Mouse (Mus musculus) forebrain, embryonic 10.5 days (tissue): ENCODE results near the gene Rnf214. TPM values are rescaled to one million over a fixed set of nuclear protein-coding genes. Genes with fewer than 3 reads are reported as not detected.

Experiments used
- DNase-seq: peaks from one replicate; pipeline ENCODE4 v3.0.0-alpha.2; 2017; ENCODE audit warnings: low spot score; ENCODE audit errors: extremely low spot score
- H3K27ac ChIP-seq: fragments of 300-500 bp; sonication (generic); 2 replicates; pipeline ENCODE4 v1.5.1; 2016; ENCODE audit warnings: mild to moderate bottlenecking
- H3K27me3 ChIP-seq: fragments of 300-500 bp; sonication (generic); 2 replicates; pipeline ENCODE4 v1.6.1; 2016; ENCODE audit warnings: mild to moderate bottlenecking; ENCODE audit not compliant: poor library complexity, severe bottlenecking
- H3K36me3 ChIP-seq: fragments of 300-500 bp; sonication (generic); replicated peaks from 2 replicates; pipeline ENCODE4 v1.6.1; 2016; ENCODE audit warnings: mild to moderate bottlenecking, moderate library complexity
- H3K4me1 ChIP-seq: fragments of 300-500 bp; sonication (generic); 2 replicates; pipeline ENCODE4 v1.6.1; 2016
- H3K4me3 ChIP-seq: fragments of 300-500 bp; sonication (generic); 2 replicates; pipeline ENCODE4 v1.5.1; 2016; ENCODE audit warnings: mild to moderate bottlenecking, moderate library complexity
- H3K9me3 ChIP-seq: fragments of 300-500 bp; sonication (generic); 2 replicates; pipeline ENCODE4 v1.6.1; 2016; ENCODE audit warnings: mild to moderate bottlenecking, moderate library complexity
- WGBS: fragments of 180-500 bp; shearing (Covaris S2); methylation state at CpG from one replicate; pipeline ENCODE4 v1.1.7; 2016; 5-methylcytosine and 5-hydroxymethylcytosine counted together
- polyA plus RNA-seq: library from polyadenylated mRNA; unstranded; fragments of >200 nt; fragmentation: Nextera tagmentation; extraction: Ambion mirVana; gene quantifications from 2 replicates; pipeline ENCODE4 v1.2.1, GENCODE M21; 2016

Rnf214 gene
- polyA plus RNA-seq, 1 experiment from 2014 or later: 65.5 TPM

- Histone ChIP-seq H3K27me3 (no peaks in the 10 kb centered on the region), H3K4me1 (no peaks in the 10 kb centered on the region), H3K4me3 (no peak overlapping the region), H3K36me3 (peaks cover 65% of the 10 kb centered on the region), H3K27ac (no peak overlapping the region), H3K9me3 (no peaks in the 10 kb centered on the region)
- no peak for DNase-seq
- WGBS: 59% methylated on average over 1 of the region's 1 CpGs
Measured at GRCm38 (mm10) chr9:45919895-45920294, 13.2 kb upstream of the Rnf214 start.

DNA sequence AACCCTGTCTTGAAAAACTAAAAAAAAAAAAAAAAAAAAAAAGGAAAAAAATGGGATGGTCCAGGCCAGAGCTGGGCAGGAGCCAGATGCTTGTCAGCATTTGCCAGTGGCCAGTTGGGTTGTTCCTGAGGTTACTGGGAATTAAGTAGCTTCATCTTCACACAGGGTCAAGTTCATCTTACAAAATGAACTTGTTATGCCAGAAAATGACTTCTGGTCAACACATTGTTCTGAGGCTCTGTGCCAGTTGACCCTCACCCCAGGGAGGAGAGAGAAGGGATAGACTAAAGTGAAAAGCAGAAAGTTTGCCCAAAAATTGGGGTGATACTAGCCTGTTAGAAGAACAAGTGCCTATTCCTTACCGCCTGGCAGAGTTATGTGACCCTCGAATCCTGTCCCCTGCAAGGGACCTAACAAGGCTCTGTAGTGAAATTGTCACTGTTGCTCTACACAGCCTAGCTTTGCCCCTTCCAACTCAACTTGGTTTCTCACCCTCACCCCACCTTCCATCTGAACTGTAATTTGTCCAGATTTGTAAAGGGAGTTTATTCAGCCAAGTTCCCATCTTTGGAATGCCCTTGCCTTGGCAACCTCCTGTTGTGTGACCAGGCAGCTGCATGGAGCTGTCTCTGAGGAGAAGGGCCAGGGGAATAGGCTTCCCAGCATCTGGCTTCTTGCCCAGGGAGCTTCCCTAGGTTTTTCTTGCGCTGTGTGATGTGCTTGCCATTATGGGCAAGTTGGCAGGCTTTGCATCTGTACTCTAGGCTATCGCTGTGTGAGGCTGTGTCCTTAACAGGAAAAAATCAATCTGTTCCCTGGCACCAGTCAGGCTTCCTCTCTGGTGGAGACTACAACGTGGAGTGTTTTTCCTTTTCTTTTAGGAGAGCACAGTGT is 10.6 kb upstream of the Rnf214 start:
- Histone ChIP-seq H3K27ac (no peak overlapping the region), H3K4me3 (no peak overlapping the region), H3K36me3 (peaks cover 85% of the 10 kb centered on the region), H3K27me3 (no peaks in the 10 kb centered on the region), H3K9me3 (no peaks in the 10 kb centered on the region), H3K4me1 (no peaks in the 10 kb centered on the region)
- WGBS: 89% methylated on average over 5 of the region's 5 CpGs
- DNase-seq: no peak

- no peaks in the 10 kb centered on the region for H3K9me3 ChIP-seq
- H3K36me3 ChIP-seq: peaks cover 91% of the 10 kb centered on the region
- H3K4me1 ChIP-seq: no peaks in the 10 kb centered on the region
- H3K27me3 ChIP-seq: no peaks in the 10 kb centered on the region
- no peak for DNase-seq
- H3K4me3 ChIP-seq: no peak overlapping the region
- 88% methylated on average over 2 of the region's 2 CpGs for WGBS
- H3K27ac ChIP-seq: no peak overlapping the region
Measured at GRCm38 (mm10) chr9:45915659-45916058, 8.9 kb upstream of the Rnf214 start.

DNA sequence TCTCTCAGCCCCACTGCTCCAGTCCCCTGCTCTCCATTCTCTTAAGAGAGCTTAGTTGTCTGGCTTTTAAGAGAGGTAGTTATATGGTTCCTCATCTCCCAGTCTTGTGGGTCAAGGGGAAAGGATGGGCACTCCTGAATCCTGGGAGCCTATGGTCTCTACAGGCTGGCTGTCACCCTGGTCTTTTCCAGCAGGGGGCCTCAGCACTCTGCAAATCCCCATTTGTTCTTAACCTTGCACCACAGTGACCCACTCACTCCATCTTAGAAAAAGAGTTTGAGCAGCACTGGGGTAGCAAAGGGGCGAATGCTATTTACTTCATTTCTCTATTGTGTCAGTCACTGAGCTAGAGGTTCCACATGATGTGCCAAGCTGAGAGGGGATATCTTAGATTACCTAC is 5.0 kb upstream of the Rnf214 start:
- Histone ChIP-seq H3K27ac (no peak overlapping the region), H3K36me3 (peaks cover 80% of the 10 kb centered on the region), H3K4me1 (peaks cover 12% of the 10 kb centered on the region), H3K4me3 (no peak overlapping the region), H3K27me3 (no peaks in the 10 kb centered on the region), H3K9me3 (no peaks in the 10 kb centered on the region)
- 83% methylated on average over 1 of the region's 1 CpGs for WGBS
- no peak for DNase-seq

DNA sequence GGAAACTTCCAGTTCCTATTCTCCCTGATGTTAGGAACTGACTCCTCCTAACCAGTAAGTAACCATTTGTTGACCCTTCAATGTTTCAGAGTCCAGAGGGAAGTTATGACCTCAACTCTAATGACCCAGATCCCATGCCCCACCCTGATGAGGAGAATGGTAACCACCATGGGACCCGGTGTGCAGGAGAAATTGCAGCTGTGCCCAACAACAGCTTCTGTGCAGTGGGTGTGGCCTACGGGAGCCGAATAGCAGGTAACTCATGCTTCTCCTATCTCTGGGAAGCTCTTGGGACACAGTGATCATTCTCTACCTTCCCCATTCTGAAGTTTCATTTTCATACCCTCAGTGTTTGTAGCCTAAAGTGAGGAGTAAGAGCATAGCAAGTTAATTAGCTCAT is 4.3 kb upstream of the Rnf214 start:
- H3K9me3 ChIP-seq: no peaks in the 10 kb centered on the region
- H3K4me1 ChIP-seq: peaks cover 12% of the 10 kb centered on the region
- H3K36me3 ChIP-seq: peaks cover 73% of the 10 kb centered on the region
- 95% methylated on average over 3 of the region's 3 CpGs for WGBS
- H3K27ac ChIP-seq: no peak overlapping the region
- DNase-seq: no peak
- H3K27me3 ChIP-seq: no peaks in the 10 kb centered on the region
- no peak overlapping the region for H3K4me3 ChIP-seq

DNA sequence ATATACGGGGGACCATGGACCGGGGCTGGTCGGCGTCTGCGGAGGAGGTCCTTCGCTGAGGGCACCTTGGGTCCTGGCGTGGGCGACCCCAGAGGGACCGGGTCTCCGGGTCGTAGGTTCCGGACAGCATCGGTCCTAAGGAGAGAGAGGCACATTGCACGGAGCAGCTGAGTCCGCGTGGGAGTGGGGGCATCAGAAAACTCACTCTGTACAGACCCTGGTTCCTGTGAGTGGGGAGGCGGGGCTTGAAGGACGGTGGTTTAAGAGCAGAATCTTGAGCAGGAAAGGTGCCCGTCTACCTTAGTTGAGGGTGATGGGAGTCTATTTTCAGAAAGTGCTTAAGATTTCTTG is 342 bp upstream of the Rnf214 start:
- no peaks in the 10 kb centered on the region for H3K27me3 ChIP-seq
- WGBS: under 1% methylated on average over 19 of the region's 19 CpGs
- H3K36me3 ChIP-seq: peaks cover 51% of the 10 kb centered on the region
- DNase-seq: no peak
- H3K4me3 ChIP-seq: peak overlapping the region; percentile 95
- peaks cover 24% of the 10 kb centered on the region for H3K4me1 ChIP-seq
- no peaks in the 10 kb centered on the region for H3K9me3 ChIP-seq
- peak overlapping the region; percentile 98 for H3K27ac ChIP-seq

DNA sequence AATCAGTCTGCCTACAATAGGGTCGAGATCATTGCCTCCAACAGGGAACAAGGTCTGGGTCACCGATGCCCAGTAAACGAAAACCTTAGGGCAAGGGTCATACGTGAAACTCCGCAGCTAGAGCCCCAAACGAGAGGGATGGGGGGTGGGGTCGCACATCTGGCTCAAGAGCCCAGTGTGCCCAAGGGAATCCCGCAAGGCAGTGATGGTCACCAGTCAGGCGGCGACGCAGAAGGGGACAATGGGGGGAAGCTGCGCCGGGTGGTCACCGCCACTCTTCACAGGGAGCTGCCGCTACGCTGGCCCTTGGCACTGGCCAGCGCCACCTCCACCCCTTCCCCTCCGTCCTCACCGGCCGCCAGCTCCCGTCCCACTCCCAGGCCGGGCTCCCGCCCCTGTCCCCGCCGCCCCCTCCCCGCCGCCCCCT is 887 bp downstream of the Rnf214 start:
- peak; percentile 50 for DNase-seq
- H3K36me3 ChIP-seq: peaks cover 49% of the 10 kb centered on the region
- H3K4me1 ChIP-seq: peaks cover 24% of the 10 kb centered on the region
- peak overlapping the region; percentile 98 for H3K27ac ChIP-seq
- H3K4me3 ChIP-seq: peak overlapping the region; percentile 95
- under 1% methylated on average over 17 of the region's 27 CpGs for WGBS
- H3K9me3 ChIP-seq: no peaks in the 10 kb centered on the region
- H3K27me3 ChIP-seq: no peaks in the 10 kb centered on the region

DNA sequence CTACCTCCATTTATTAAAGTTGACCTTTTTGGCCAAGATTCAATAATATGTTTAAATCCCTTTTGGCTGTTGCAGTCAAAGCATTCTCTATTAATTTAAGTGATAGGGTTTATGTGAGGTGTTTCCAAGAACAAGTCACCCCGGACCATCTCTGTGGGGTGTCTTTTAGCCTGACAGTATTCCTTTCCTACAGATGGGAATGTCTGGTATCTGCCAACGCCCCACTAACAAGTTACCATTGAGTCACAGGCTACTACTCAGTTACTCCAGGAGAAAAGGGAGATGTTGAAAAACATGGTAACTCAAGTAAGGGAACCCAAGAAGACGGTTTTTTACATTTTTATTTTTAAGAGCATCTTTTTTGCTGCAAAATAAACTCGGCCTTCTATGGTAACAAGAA is 1.5 kb downstream of the Rnf214 start:
- Histone ChIP-seq H3K9me3 (no peaks in the 10 kb centered on the region), H3K4me1 (peaks cover 24% of the 10 kb centered on the region), H3K36me3 (peaks cover 48% of the 10 kb centered on the region), H3K4me3 (peak overlapping the region; percentile 95), H3K27me3 (no peaks in the 10 kb centered on the region), H3K27ac (peak overlapping the region; percentile 98)
- no peak for DNase-seq
- 58% methylated on average over 4 of the region's 4 CpGs for WGBS

GRCm38 (mm10) chr9:45893681-45894080 is 13.0 kb downstream of the Rnf214 start:
- no peak overlapping the region for H3K4me3 ChIP-seq
- DNase-seq: no peak
- H3K36me3 ChIP-seq: peaks cover 100% of the 10 kb centered on the region
- H3K4me1 ChIP-seq: no peaks in the 10 kb centered on the region
- H3K27ac ChIP-seq: no peak overlapping the region
- H3K9me3 ChIP-seq: no peaks in the 10 kb centered on the region
- H3K27me3 ChIP-seq: no peaks in the 10 kb centered on the region

DNA sequence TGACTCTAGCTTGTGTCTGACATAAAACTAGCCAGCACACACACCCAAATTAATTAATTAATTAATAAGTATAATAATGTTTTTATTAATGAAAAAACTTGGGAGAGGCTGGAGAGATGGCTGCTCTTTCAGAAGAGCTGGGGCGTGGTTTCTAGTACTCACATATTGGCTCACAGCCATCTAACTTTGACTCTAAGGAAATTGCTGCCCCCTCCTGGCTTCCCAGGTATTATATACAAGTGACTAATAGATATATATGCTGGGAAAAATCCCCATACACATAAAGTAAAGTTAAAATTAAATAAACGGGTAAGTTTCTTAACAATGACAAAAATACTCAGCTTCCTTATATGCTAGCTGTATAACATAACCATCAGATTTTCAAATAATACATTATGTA is 28.8 kb downstream of the Rnf214 start:
- Histone ChIP-seq H3K27me3 (no peaks in the 10 kb centered on the region), H3K27ac (no peak overlapping the region), H3K4me1 (no peaks in the 10 kb centered on the region), H3K9me3 (no peaks in the 10 kb centered on the region), H3K36me3 (peaks cover 87% of the 10 kb centered on the region), H3K4me3 (no peak overlapping the region)
- WGBS: 92% methylated on average over 2 of the region's 2 CpGs
- DNase-seq: no peak

GRCm38 (mm10) chr9:45870265-45870664 is 36.4 kb downstream of the Rnf214 start:
- Histone ChIP-seq H3K27ac (no peak overlapping the region), H3K9me3 (no peaks in the 10 kb centered on the region), H3K4me3 (no peak overlapping the region), H3K27me3 (no peaks in the 10 kb centered on the region), H3K4me1 (no peaks in the 10 kb centered on the region), H3K36me3 (peaks cover 98% of the 10 kb centered on the region)
- no peak for DNase-seq
- WGBS: 96% methylated on average over 3 of the region's 3 CpGs

DNA sequence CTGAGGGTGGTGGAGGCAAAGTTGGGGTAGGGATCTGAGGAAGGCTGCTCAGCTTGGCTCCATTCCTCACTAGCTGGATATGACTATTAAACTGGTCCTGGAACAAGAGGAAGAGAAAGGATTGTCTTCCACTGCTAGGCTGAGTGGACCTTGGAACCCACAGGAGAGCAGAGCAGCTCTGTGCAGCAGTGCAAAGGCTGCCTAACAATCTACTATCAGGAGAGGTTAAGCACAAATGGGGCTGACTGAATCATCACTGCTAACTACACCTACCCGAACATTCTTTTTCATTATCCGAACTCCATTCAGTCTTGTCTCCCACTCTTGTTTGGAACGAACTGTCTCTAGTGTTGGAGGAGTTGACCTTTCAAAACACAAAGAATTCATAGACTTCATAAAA is 37.5 kb downstream of the Rnf214 start:
- DNase-seq: no peak
- no peaks in the 10 kb centered on the region for H3K27me3 ChIP-seq
- no peaks in the 10 kb centered on the region for H3K4me1 ChIP-seq
- H3K9me3 ChIP-seq: no peaks in the 10 kb centered on the region
- H3K27ac ChIP-seq: no peak overlapping the region
- H3K4me3 ChIP-seq: no peak overlapping the region
- 96% methylated on average over 3 of the region's 3 CpGs for WGBS
- H3K36me3 ChIP-seq: peaks cover 98% of the 10 kb centered on the region

DNA sequence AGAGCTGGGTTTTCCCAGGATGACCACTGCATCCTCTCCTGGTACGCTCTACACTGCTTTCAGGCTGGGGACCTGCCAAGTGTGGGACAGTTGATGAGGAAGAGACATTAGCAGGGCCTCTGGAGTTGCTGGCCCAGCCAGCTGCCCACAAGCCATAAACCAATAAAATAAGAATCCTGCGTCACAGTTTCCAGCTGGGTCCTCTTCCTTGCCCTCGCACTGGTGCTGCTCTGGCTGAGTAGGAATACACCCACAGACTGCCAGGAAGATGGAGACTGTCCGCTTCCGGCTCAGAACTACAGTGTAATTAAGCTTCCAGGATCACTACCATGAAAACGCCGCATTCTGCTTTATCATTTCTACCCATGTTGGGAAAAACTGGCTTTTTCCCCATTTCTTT is 44.9 kb downstream of the Rnf214 start:
- Histone ChIP-seq H3K36me3 (peaks cover 100% of the 10 kb centered on the region), H3K4me3 (no peak overlapping the region), H3K4me1 (no peaks in the 10 kb centered on the region), H3K9me3 (no peaks in the 10 kb centered on the region), H3K27ac (no peak overlapping the region), H3K27me3 (no peaks in the 10 kb centered on the region)
- WGBS: 96% methylated on average over 7 of the region's 7 CpGs
- no peak for DNase-seq
